Mouse (Mus musculus) subcutaneous adipose tissue, adult 2 months (tissue): ENCODE data around the gene Slc25a14. TPM values are rescaled to one million over a fixed set of nuclear protein-coding genes. Genes with fewer than 3 reads are reported as not detected.

Experiments used
- polyA plus RNA-seq: library from polyadenylated mRNA; depleted of rRNA; stranded (reverse); fragments of >200 nt; gene quantifications from 2 replicates; pipeline ENCODE4 v1.2.3, GENCODE M21; 2012; ENCODE audit warnings: low replicate concordance; rRNA removed

Gene Slc25a14
- polyA plus RNA-seq: 2.1 and 2.8 TPM in 2 replicates

GRCm38 (mm10) chrX:48623379-48624053 is at the start of gene Slc25a14:
Gene Slc25a14 (plus strand): TSS chrX:48623413.

GRCm38 (mm10) chrX:48594099-48594760 is 29.0 kb upstream of the Slc25a14 start, which contains the start of gene Zfp280c:
Gene Zfp280c (minus strand): TSS chrX:48594504.

GRCm38 (mm10) chrX:48674171-48674570 is 51.0 kb downstream of the Slc25a14 start, which contains the start of gene Gpr119:
Gene Gpr119 (minus strand): TSS chrX:48674478.

DNA sequence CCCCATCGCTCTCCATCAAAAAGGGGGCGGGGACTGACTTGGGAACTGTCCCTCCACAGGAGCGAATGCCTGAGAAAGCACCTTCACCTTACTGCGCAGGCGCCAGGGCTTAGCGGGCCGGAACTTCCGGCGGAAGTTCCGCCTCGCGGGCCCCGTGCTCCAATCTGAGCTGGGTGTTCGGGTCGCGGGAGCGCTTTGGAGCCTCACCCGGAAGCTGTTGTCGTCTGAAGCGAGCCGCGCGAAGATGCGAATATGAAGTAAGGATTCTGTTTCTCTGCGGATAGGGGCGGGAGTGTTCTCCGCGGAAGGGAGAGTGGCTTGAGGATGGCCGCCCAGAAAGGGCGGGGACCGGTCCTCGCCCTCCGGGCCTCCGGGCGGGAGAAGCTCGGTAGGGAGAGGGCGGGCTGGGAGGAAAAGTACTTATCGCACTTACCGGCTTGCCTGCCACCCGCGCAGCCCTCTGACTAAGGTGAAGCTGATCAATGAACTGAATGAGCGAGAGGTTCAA is 71.7 kb downstream of the Slc25a14 start, which contains the start of gene Rbmx2:
TSS of gene Rbmx2 (plus strand) at position 141 of the 508 bp plus-strand sequence.

Other genes with a start within 250 kb of the Slc25a14 start
- gene Elf4, start 160.3 kb upstream of the Slc25a14 start, polyA plus RNA-seq: 12.7 and 22.8 TPM in 2 replicates
- gene Aifm1, start 109.8 kb upstream of the Slc25a14 start, polyA plus RNA-seq: 26.0 and 29.4 TPM in 2 replicates
- gene Rab33a, start 104.1 kb upstream of the Slc25a14 start, polyA plus RNA-seq: 0.53 and 1.5 TPM in 2 replicates
- 4.6 and 6.5 TPM in 2 replicates for gene Zfp280c, start 28.9 kb upstream of the Slc25a14 start, polyA plus RNA-seq
- gene Gpr119, start 51.1 kb downstream of the Slc25a14 start, polyA plus RNA-seq: 0.05 TPM in 1 of 2 replicates, not detected in the other
- 0.80 and 2.3 TPM in 2 replicates for gene Rbmx2, start 71.6 kb downstream of the Slc25a14 start, polyA plus RNA-seq